Mouse (Mus musculus) layer of hippocampus, adult 2 months (tissue): ENCODE results near the gene Zfp385c. TPM values are rescaled to one million over a fixed set of nuclear protein-coding genes. Genes with fewer than 3 reads are reported as not detected.
"Not testable (repeated sequence)": the region's sequence is repeated elsewhere in the genome, so short reads cannot be mapped to it uniquely, and the experiment has no call there.

ENCODE experiments used
- DNase-seq, 2 experiments: peaks; one replicate each; pipeline ENCODE4 v3.0.0; 2022; ENCODE audit warnings: low spot score in 2 of 2
- H3K27ac ChIP-seq: fragments of 200-600 bp; 2 replicates; pipeline ENCODE4 v1.8.1; 2022
- H3K4me3 ChIP-seq: fragments of 200-600 bp; 2 replicates; pipeline ENCODE4 v1.8.1; 2022; ENCODE audit warnings: mild to moderate bottlenecking
- CTCF ChIP-seq: fragments of 200-600 bp; conservative IDR thresholded peaks from 2 replicates; pipeline ENCODE4 v1.8.1; 2022; ENCODE audit warnings: antibody characterized with exemption, mild to moderate bottlenecking, moderate library complexity
- total RNA-seq, 2 experiments: library from RNA; stranded (reverse); gene quantifications; 2 replicates each; pipeline ENCODE4 v1.2.3; 2021

The Zfp385c gene
- total RNA-seq, 2 experiments from 2014 or later, result 0.20 to 0.67 TPM

DNA sequence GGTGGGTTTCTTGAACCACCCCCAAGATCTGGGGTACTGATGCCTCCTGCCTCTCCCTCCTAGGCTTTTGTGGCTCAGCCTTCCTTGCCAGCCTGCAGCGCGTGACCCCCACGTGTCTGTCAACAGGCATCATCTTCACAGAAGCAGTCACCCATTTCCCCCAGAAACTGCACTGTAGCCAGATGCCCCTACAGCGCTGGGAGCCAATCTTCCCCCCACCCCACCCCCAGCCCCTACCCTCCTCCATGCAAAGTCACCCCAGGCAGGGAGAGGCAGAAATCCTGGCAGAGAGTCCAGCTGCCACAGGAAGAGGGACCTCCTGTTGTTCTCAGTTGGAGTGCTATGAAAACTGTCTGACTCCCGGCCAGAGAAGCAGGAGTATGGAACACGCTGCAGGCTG, 35.8 kb downstream of the Zfp385c start:
- no peak overlapping the region for H3K27ac ChIP-seq

GRCm38 (mm10) chr11:100655589-100655988, 36.7 kb downstream of the Zfp385c start:
- H3K27ac ChIP-seq, H3K4me3 ChIP-seq, DNase-seq: not testable (repeated sequence)
- TF ChIP-seq CTCF, result peak; percentile 51

More for the DNA sequence above, 35.8 kb downstream of the Zfp385c start:
- no peak for TF ChIP-seq CTCF
- no peak for DNase-seq
- H3K4me3 ChIP-seq, result no peak overlapping the region

DNA sequence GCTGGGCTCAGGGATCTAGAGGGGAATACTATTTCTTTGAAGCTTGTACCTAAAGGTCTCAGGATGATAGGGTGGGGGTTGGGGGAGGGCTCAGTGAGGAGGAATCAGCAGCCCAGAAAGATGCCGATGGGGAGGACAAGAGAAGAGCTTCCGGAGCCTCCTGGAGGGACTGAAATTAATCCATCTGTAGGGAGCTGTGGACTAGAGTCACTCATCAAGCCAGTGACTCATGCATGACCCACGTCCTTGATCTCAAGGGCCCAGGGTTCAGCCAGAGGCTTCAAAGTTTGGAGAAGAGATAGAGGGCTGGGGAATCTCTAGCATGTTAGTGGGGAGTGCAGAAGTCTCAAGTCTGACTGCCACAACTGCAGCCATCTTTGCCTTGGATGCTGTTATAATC, 40.5 kb downstream of the Zfp385c start:
- no peak overlapping the region for H3K27ac ChIP-seq

DNA sequence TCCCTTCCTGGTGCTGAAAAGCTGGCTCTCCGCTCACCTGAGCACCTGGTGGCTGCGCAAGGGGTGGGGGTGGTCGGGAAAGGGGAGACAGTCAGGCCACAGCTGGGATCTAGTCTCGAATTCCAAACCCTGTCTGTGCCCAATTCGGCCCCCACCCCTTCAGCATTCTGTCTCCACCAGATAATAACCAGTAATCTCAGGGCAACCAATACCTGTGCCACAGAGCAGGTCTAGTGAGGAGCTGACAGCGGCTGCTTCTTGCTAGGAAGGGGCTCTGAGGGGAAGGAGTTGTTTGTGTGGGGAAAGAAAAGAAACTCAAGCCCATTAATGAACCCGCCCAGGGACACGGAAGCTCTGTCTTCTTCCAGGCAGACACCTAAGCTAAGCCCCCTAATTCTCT, 41.0 kb downstream of the Zfp385c start:
- no peak for DNase-seq
- no peak for TF ChIP-seq CTCF
- Histone ChIP-seq H3K4me3 (no peak overlapping the region), H3K27ac (no peak overlapping the region)

More for the DNA sequence above, 40.5 kb downstream of the Zfp385c start:
- no peak overlapping the region for H3K4me3 ChIP-seq
- no peak for DNase-seq
- no peak for TF ChIP-seq CTCF

DNA sequence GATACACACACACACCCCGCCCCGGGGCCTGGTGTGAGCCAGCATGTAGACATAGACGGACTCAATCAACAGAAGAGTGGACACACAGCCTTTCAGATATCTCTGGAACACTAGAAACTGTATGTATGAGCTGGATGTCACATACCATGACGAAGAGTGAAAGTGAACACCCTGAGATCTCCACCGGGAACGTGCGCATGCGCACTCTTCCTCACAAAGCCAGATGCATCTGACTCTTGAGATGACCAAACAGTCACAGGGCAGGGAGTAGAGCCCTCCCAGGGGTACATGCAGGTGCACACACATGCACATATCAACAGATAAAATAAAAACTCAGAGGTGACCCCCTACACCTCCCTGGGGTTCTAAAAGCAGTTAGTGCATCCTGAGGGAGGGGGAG, 43.9 kb downstream of the Zfp385c start:
- Histone ChIP-seq H3K4me3 (no peak overlapping the region), H3K27ac (no peak overlapping the region)
- TF ChIP-seq CTCF, result no peak
- DNase-seq, result no peak

- DNase-seq, result no peak
- H3K27ac ChIP-seq, result no peak overlapping the region
- peak; percentile 68 for TF ChIP-seq CTCF
- no peak overlapping the region for H3K4me3 ChIP-seq
Observed at GRCm38 (mm10) chr11:100646265-100646664, 46.0 kb downstream of the Zfp385c start.

- no peak overlapping the region for H3K27ac ChIP-seq
- no peak for TF ChIP-seq CTCF
- H3K4me3 ChIP-seq, result no peak overlapping the region
- no peak for DNase-seq
Observed at GRCm38 (mm10) chr11:100643612-100644575, 48.4 kb downstream of the Zfp385c start.

- H3K4me3 ChIP-seq, result peak overlapping the region; percentile 53
- peak; percentile 43 to 50 for DNase-seq
- peak; percentile 75 for TF ChIP-seq CTCF
- H3K27ac ChIP-seq, result no peak overlapping the region
Observed at GRCm38 (mm10) chr11:100640159-100640906, 51.9 kb downstream of the Zfp385c start.

GRCm38 (mm10) chr11:100634530-100634929, 57.7 kb downstream of the Zfp385c start:
- DNase-seq, result no peak
- Histone ChIP-seq H3K27ac (no peak overlapping the region), H3K4me3 (no peak overlapping the region)
- TF ChIP-seq CTCF, result no peak

DNA sequence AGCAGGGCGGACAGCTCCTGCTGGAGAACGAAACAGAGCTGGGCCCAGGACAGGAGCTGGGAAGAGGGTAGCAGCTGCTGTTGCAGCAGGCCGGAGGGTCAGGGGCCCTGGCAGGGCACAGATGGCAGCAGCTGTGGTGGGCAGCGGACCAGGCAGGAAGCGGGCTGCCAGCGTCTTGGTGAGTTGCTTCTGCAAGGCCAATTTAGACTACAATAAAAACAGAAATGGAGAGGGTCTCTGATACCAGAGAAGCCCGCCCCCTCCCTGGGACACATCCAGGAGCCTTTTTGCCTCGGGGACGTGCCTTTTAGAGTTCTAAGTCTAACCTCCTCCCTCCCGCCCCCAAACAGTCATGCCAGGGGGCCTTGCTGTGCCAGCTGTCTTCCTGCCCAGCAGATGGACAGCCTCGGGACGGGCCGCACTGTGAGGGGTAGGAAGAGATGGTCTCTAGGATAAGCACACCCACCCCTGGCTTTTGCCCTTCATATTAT, 63.3 kb downstream of the Zfp385c start:
- DNase-seq, result no peak
- no peak for TF ChIP-seq CTCF
- no peak overlapping the region for H3K4me3 ChIP-seq
- no peak overlapping the region for H3K27ac ChIP-seq

DNA sequence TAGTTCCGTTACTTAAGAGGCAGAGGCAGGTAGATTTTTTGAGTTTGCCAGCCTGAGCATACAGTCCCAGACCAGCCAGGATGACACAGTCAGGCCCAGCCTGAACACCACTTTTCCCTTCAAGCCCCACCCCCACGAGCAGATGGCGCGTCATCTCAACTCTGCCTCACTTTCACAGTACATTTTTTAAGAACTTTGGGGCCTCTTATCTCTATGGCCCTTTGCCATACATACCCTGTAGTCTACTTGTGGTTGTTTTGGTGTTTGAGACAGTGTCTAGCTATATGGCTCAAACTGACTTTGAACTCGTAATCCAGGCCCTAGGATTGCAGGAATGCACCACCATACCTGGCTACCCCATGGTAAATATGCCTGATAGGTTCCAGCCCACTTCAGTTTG, 64.2 kb downstream of the Zfp385c start:
- Histone ChIP-seq H3K4me3 (no peak overlapping the region), H3K27ac (no peak overlapping the region)
- no peak for TF ChIP-seq CTCF
- DNase-seq, result no peak

- DNase-seq, result peak in 1 of 2 experiments; percentile 77
- H3K27ac ChIP-seq, result no peak overlapping the region
- peak; percentile 88 for TF ChIP-seq CTCF
- H3K4me3 ChIP-seq, result no peak overlapping the region
Observed at GRCm38 (mm10) chr11:100626701-100627195, 65.5 kb downstream of the Zfp385c start.
